Mouse (Mus musculus) limb, embryonic 10.5 days (tissue): Measurements from ENCODE around the gene Hoxb6. TPM values are rescaled to one million over a fixed set of nuclear protein-coding genes. Genes with fewer than 3 reads are reported as not detected.

Experiments
- DNase-seq: peaks from one replicate; pipeline ENCODE4 v3.0.0-alpha.2; 2017; ENCODE audit warnings: low spot score
- H3K27ac ChIP-seq: fragments of 300-500 bp; sonication (generic); 2 replicates; pipeline ENCODE4 v1.5.1; 2016; ENCODE audit warnings: mild to moderate bottlenecking
- H3K27me3 ChIP-seq: fragments of 300-500 bp; sonication (generic); 2 replicates; pipeline ENCODE4 v1.6.1; 2016; ENCODE audit warnings: low read depth, mild to moderate bottlenecking; ENCODE audit not compliant: poor library complexity, severe bottlenecking
- H3K36me3 ChIP-seq: fragments of 300-500 bp; sonication (generic); 2 replicates; pipeline ENCODE4 v1.6.1; 2016; ENCODE audit warnings: mild to moderate bottlenecking, moderate library complexity
- H3K4me1 ChIP-seq: fragments of 300-500 bp; sonication (generic); 2 replicates; pipeline ENCODE4 v1.6.1; 2016
- H3K4me3 ChIP-seq: fragments of 300-500 bp; sonication (generic); 2 replicates; pipeline ENCODE4 v1.5.1; 2016; ENCODE audit warnings: mild to moderate bottlenecking, moderate library complexity
- H3K9me3 ChIP-seq: fragments of 300-500 bp; sonication (generic); replicated peaks from 2 replicates; pipeline ENCODE4 v1.6.1; 2016; ENCODE audit warnings: mild to moderate bottlenecking
- WGBS: fragments of 180-500 bp; shearing (Covaris S2); methylation state at CpG from one replicate; pipeline ENCODE4 v1.1.7; 2016; 5-methylcytosine and 5-hydroxymethylcytosine counted together
- polyA plus RNA-seq: library from polyadenylated mRNA; unstranded; fragments of >200 nt; fragmentation: Nextera tagmentation; extraction: Ambion mirVana; gene quantifications from 2 replicates; pipeline ENCODE4 v1.2.1, GENCODE M21; 2016

Hoxb6 gene
- polyA plus RNA-seq, 1 experiment from 2014 or later, result 6.1 TPM

GRCm38 (mm10) chr11:96333241-96334001 lies 41.1 kb downstream of the Hoxb6 start:
- Histone ChIP-seq H3K27me3 (peaks cover 100% of the 10 kb centered on the region), H3K27ac (peak overlapping the region; percentile 95), H3K36me3 (no peaks in the 10 kb centered on the region)

GRCm38 (mm10) chr11:96334002-96334364 lies 41.7 kb downstream of the Hoxb6 start:
- peak overlapping the region; percentile 95 for H3K27ac ChIP-seq
- peaks cover 100% of the 10 kb centered on the region for H3K27me3 ChIP-seq
- H3K36me3 ChIP-seq, result no peaks in the 10 kb centered on the region
- H3K4me1 ChIP-seq, result peaks cover 97% of the 10 kb centered on the region
- no peak for DNase-seq
- H3K9me3 ChIP-seq, result no peaks in the 10 kb centered on the region
- 12% methylated on average over 2 of the region's 2 CpGs for WGBS
- peak overlapping the region; percentile 65 for H3K4me3 ChIP-seq

More at GRCm38 (mm10) chr11:96333241-96334001, 41.1 kb downstream of the Hoxb6 start:
- WGBS, result 3% methylated on average over 17 of the region's 17 CpGs
- no peak for DNase-seq
- Histone ChIP-seq H3K9me3 (no peaks in the 10 kb centered on the region), H3K4me1 (peaks cover 98% of the 10 kb centered on the region), H3K4me3 (peak overlapping the region; percentile 65)

GRCm38 (mm10) chr11:96334998-96335397 lies 42.7 kb downstream of the Hoxb6 start:
- DNase-seq, result no peak
- Histone ChIP-seq H3K4me1 (peaks cover 97% of the 10 kb centered on the region), H3K27me3 (peaks cover 100% of the 10 kb centered on the region), H3K4me3 (peak overlapping the region; percentile 65), H3K36me3 (no peaks in the 10 kb centered on the region), H3K27ac (peak overlapping the region; percentile 42; the same call in 1 of the 2 replicates), H3K9me3 (no peaks in the 10 kb centered on the region)
- WGBS, result 42% methylated on average over 3 of the region's 3 CpGs

- DNase-seq, result no peak
Observed at GRCm38 (mm10) chr11:96336597-96336996, 44.3 kb downstream of the Hoxb6 start.

GRCm38 (mm10) chr11:96337026-96337425 lies 44.8 kb downstream of the Hoxb6 start:
- Histone ChIP-seq H3K27me3 (peaks cover 100% of the 10 kb centered on the region), H3K27ac (no peak overlapping the region), H3K9me3 (no peaks in the 10 kb centered on the region), H3K36me3 (no peaks in the 10 kb centered on the region), H3K4me3 (peak overlapping the region; percentile 1; the same call in 1 of the 2 replicates), H3K4me1 (peaks cover 99% of the 10 kb centered on the region)
- WGBS, result 14% methylated on average over 6 of the region's 6 CpGs
- no peak for DNase-seq

More at GRCm38 (mm10) chr11:96336597-96336996, 44.3 kb downstream of the Hoxb6 start:
- Histone ChIP-seq H3K4me3 (peak overlapping the region; percentile 1; the same call in 1 of the 2 replicates), H3K4me1 (peaks cover 99% of the 10 kb centered on the region), H3K36me3 (no peaks in the 10 kb centered on the region), H3K27ac (0 out of 2 replicates have a peak overlapping the region, but pooled peaks have one; percentile 53), H3K9me3 (no peaks in the 10 kb centered on the region), H3K27me3 (peaks cover 100% of the 10 kb centered on the region)
- WGBS, result 2% methylated on average over 2 of the region's 2 CpGs

GRCm38 (mm10) chr11:96338957-96339855 lies 46.9 kb downstream of the Hoxb6 start:
- 22% methylated on average over 7 of the region's 7 CpGs for WGBS
- peak; percentile 49 for DNase-seq
- 0 out of 2 replicates have a peak overlapping the region, but pooled peaks have one; percentile 54 for H3K4me3 ChIP-seq

GRCm38 (mm10) chr11:96340698-96341365 lies 48.6 kb downstream of the Hoxb6 start:
- Histone ChIP-seq H3K36me3 (peaks cover 11% of the 10 kb centered on the region; the same call in 1 of the 2 replicates), H3K4me1 (peaks cover 98% of the 10 kb centered on the region), H3K27ac (peak overlapping the region; percentile 88), H3K27me3 (peaks cover 100% of the 10 kb centered on the region), H3K4me3 (peak overlapping the region; percentile 54), H3K9me3 (no peaks in the 10 kb centered on the region)
- WGBS, result under 1% methylated on average over 36 of the region's 36 CpGs
- peak; percentile 78 for DNase-seq

More at GRCm38 (mm10) chr11:96338957-96339855, 46.9 kb downstream of the Hoxb6 start:
- Histone ChIP-seq H3K36me3 (peaks cover 2% of the 10 kb centered on the region; the same call in 1 of the 2 replicates), H3K4me1 (peaks cover 98% of the 10 kb centered on the region), H3K27me3 (peaks cover 100% of the 10 kb centered on the region), H3K9me3 (no peaks in the 10 kb centered on the region), H3K27ac (peak overlapping the region; percentile 53; the same call in 1 of the 2 replicates)

GRCm38 (mm10) chr11:96341701-96342575 lies 49.7 kb downstream of the Hoxb6 start:
- Histone ChIP-seq H3K36me3 (peaks cover 15% of the 10 kb centered on the region; the same call in 1 of the 2 replicates), H3K27me3 (peaks cover 100% of the 10 kb centered on the region), H3K4me1 (peaks cover 94% of the 10 kb centered on the region), H3K9me3 (no peaks in the 10 kb centered on the region), H3K27ac (peak overlapping the region; percentile 88), H3K4me3 (peak overlapping the region; percentile 54)
- WGBS, result 1% methylated on average over 40 of the region's 40 CpGs
- peak; percentile 74 for DNase-seq

- Histone ChIP-seq H3K9me3 (no peaks in the 10 kb centered on the region), H3K27ac (0 out of 2 replicates have a peak overlapping the region, but pooled peaks have one; percentile 88), H3K4me3 (no peak overlapping the region), H3K4me1 (peaks cover 88% of the 10 kb centered on the region), H3K36me3 (peaks cover 15% of the 10 kb centered on the region; the same call in 1 of the 2 replicates), H3K27me3 (peaks cover 97% of the 10 kb centered on the region)
- 6% methylated on average over 4 of the region's 4 CpGs for WGBS
- no peak for DNase-seq
Observed at GRCm38 (mm10) chr11:96342576-96342930, 50.3 kb downstream of the Hoxb6 start.

- DNase-seq, result peak; percentile 35
- peaks cover 88% of the 10 kb centered on the region for H3K4me1 ChIP-seq
- H3K36me3 ChIP-seq, result peaks cover 15% of the 10 kb centered on the region; the same call in 1 of the 2 replicates
- peak overlapping the region; percentile 4; the same call in 1 of the 2 replicates for H3K4me3 ChIP-seq
- WGBS, result 18% methylated on average over 2 of the region's 2 CpGs
- no peaks in the 10 kb centered on the region for H3K9me3 ChIP-seq
- H3K27ac ChIP-seq, result peak overlapping the region; percentile 42; the same call in 1 of the 2 replicates
- H3K27me3 ChIP-seq, result peaks cover 97% of the 10 kb centered on the region
Observed at GRCm38 (mm10) chr11:96343206-96343745, 51.0 kb downstream of the Hoxb6 start.
